Mouse (Mus musculus) naive thymus-derived CD4-positive, alpha-beta T cell, adult 2 months (primary cell): Measurements from ENCODE around the gene 1700011L22Rik.

Experiments used
- DNase-seq: peaks from one replicate; pipeline ENCODE4 v3.0.0-alpha.2; 2011; ENCODE audit warnings: low read depth

Gene 1700011L22Rik

GRCm38 (mm10) chr8:79239320-79239719 lies 9.1 kb downstream of the 1700011L22Rik start:
- no peak for DNase-seq

GRCm38 (mm10) chr8:79229266-79229888 lies 19.0 kb downstream of the 1700011L22Rik start:
- DNase-seq, result no peak

GRCm38 (mm10) chr8:79227916-79228315 lies 20.5 kb downstream of the 1700011L22Rik start:
- no peak for DNase-seq

- no peak for DNase-seq
These were observed 21.2 kb downstream of the 1700011L22Rik start for GRCm38 (mm10) chr8:79227194-79227593.

- DNase-seq, result no peak
These were observed 22.3 kb downstream of the 1700011L22Rik start for GRCm38 (mm10) chr8:79226046-79226445.

- peak; percentile 5 for DNase-seq
These were observed 22.8 kb downstream of the 1700011L22Rik start for GRCm38 (mm10) chr8:79225586-79225985.

- DNase-seq, result no peak
These were observed 24.0 kb downstream of the 1700011L22Rik start for GRCm38 (mm10) chr8:79224363-79224762.

- DNase-seq, result no peak
These were observed 25.6 kb downstream of the 1700011L22Rik start for GRCm38 (mm10) chr8:79222752-79223141.

- no peak for DNase-seq
These were observed 26.1 kb downstream of the 1700011L22Rik start for GRCm38 (mm10) chr8:79222106-79222751.

GRCm38 (mm10) chr8:79211630-79212029 lies 36.7 kb downstream of the 1700011L22Rik start:
- no peak for DNase-seq

GRCm38 (mm10) chr8:79209641-79210358 lies 38.6 kb downstream of the 1700011L22Rik start:
- DNase-seq, result peak; percentile 22

- no peak for DNase-seq
These were observed 39.4 kb downstream of the 1700011L22Rik start for GRCm38 (mm10) chr8:79208691-79209640.

- no peak for DNase-seq
These were observed 40.2 kb downstream of the 1700011L22Rik start for GRCm38 (mm10) chr8:79208181-79208580.

- DNase-seq, result no peak
These were observed 41.5 kb downstream of the 1700011L22Rik start for GRCm38 (mm10) chr8:79206895-79207294.

- DNase-seq, result no peak
These were observed 46.8 kb downstream of the 1700011L22Rik start for GRCm38 (mm10) chr8:79201446-79202147.

GRCm38 (mm10) chr8:79198675-79199074 lies 49.7 kb downstream of the 1700011L22Rik start:
- no peak for DNase-seq

GRCm38 (mm10) chr8:79196481-79196880 lies 51.9 kb downstream of the 1700011L22Rik start:
- DNase-seq, result no peak

GRCm38 (mm10) chr8:79190071-79190470 lies 58.3 kb downstream of the 1700011L22Rik start:
- no peak for DNase-seq

- no peak for DNase-seq
These were observed 62.9 kb downstream of the 1700011L22Rik start for GRCm38 (mm10) chr8:79185488-79185887.

- no peak for DNase-seq
These were observed 68.7 kb downstream of the 1700011L22Rik start for GRCm38 (mm10) chr8:79179678-79180077.

GRCm38 (mm10) chr8:79175991-79176390 lies 72.4 kb downstream of the 1700011L22Rik start:
- DNase-seq, result no peak
